Mouse (Mus musculus) left cerebral cortex, adult 11 months (tissue): ENCODE data around the gene Rgsl1.

ENCODE experiments used
- DNase-seq: peaks from one replicate; pipeline ENCODE4 v3.0.0; 2022; ENCODE audit warnings: low spot score

Gene Rgsl1

DNA sequence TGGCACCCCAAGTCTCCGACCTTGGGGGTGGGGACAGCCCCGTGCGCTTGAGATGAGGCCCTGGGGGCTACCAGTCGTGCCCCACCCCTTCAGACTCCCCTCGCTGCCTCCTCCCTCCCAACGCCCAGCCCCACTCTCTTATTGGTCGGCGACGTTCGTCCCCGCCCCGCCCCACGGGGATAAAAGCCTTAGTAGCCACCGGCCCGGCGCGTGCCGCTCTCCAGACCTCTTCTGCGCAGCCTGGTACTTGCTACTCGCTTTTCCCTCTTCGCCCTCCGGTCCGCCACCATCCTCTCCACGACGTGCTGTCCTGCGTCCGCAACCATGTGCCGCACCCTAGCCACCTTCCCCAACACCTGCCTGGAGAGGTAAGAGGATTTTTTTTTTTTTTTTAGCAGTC lies 103.8 kb downstream of the Rgsl1 start, which contains the start of gene Rgs16:
Gene Rgs16 (plus strand): TSS at position 205 of the 400 bp plus-strand sequence.
- peak; percentile 44 for DNase-seq

DNA sequence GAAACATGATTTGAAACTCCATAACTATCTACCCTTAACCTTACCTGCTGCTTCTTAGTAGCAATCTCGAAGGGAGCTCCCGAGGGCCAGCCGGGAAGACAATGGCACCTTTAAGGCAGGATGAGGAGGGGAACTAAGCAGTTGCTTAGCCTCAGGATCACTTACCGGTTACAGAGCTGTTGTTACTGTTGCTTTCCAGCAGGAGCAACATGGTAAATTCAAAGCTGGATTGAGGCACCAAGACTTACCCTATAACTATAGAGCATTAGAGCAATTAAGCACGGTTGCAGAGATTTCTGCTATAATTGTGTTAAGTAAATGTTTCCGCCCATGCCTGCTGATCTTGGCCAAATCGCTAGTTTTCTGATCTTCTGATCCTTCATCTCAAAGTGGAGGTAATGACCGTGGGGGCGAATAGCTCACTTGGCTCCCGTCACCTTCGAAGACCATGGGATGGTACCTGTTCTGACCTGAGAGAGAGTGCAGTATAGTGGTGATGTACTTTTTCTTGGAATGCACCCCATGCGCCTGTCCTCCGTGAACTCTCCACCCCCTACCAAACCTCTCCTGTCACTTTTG lies 104.4 kb downstream of the Rgsl1 start:
- no peak for DNase-seq

- no peak for DNase-seq
These were observed 106.5 kb downstream of the Rgsl1 start for GRCm38 (mm10) chr1:153737101-153738085.

- DNase-seq: no peak
These were observed 107.8 kb downstream of the Rgsl1 start for GRCm38 (mm10) chr1:153736096-153736495.

GRCm38 (mm10) chr1:153734866-153735265 lies 109.1 kb downstream of the Rgsl1 start:
- DNase-seq: no peak

GRCm38 (mm10) chr1:153733181-153733580 lies 110.8 kb downstream of the Rgsl1 start:
- no peak for DNase-seq

GRCm38 (mm10) chr1:153730671-153731070 lies 113.3 kb downstream of the Rgsl1 start:
- no peak for DNase-seq

DNA sequence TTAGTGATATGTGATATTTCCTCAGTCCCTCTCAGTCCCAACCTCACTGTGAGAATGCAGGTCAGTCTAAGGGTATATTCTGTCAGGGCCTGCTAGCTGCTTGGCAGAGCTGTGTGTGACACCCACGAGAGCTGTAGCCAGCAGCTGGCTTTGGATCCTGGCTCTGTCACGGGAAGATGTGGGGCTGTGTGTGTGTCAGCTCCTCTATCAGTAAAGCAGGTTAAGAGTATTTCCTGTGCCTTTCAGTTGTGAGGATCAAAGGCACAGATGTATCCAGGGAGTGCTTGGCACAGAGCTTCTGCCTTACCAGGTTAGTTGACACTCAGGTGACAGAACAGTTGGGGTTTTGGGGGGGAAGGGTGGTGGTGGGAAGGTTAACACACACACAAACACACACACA lies 114.1 kb downstream of the Rgsl1 start:
- DNase-seq: no peak
